Mouse (Mus musculus) lung, embryonic 15.5 days (tissue): ENCODE results near the gene Crot. TPM values are rescaled to one million over a fixed set of nuclear protein-coding genes. Genes with fewer than 3 reads are reported as not detected.

Experiments used
- ATAC-seq: fragments of 200-750 bp; cut with Nextera tagmentation; 2 replicates; pipeline ENCODE4 v1.8.0; 2017; ENCODE audit warnings: moderate number of reproducible peaks, borderline replicate concordance; ENCODE audit not compliant: low FRiP score, low TSS enrichment; ENCODE audit errors: extremely low read depth
- H3K27ac ChIP-seq: fragments of 300-500 bp; sonication (generic); 2 replicates; pipeline ENCODE4 v1.5.1; 2015; ENCODE audit warnings: moderate library complexity, mild to moderate bottlenecking, inconsistent platforms
- H3K27me3 ChIP-seq: fragments of 300-500 bp; sonication (generic); 2 replicates; pipeline ENCODE4 v1.6.1; 2015; ENCODE audit warnings: inconsistent platforms
- H3K36me3 ChIP-seq: fragments of 300-500 bp; sonication (generic); 2 replicates; pipeline ENCODE4 v1.6.1; 2015; ENCODE audit warnings: inconsistent platforms
- H3K4me1 ChIP-seq: fragments of 300-500 bp; sonication (generic); 2 replicates; pipeline ENCODE4 v1.6.1; 2015; ENCODE audit warnings: inconsistent platforms
- H3K4me2 ChIP-seq: fragments of 300-500 bp; sonication (generic); 2 replicates; pipeline ENCODE4 v1.6.1; 2015; ENCODE audit warnings: inconsistent platforms, mild to moderate bottlenecking, moderate library complexity
- H3K4me3 ChIP-seq: fragments of 300-500 bp; sonication (generic); 2 replicates; pipeline ENCODE4 v1.5.1; 2015; ENCODE audit warnings: mild to moderate bottlenecking, inconsistent platforms
- H3K9ac ChIP-seq: fragments of 300-500 bp; sonication (generic); 2 replicates; pipeline ENCODE4 v1.6.1; 2015; ENCODE audit warnings: inconsistent platforms
- H3K9me3 ChIP-seq: fragments of 300-500 bp; sonication (generic); 2 replicates; pipeline ENCODE4 v1.6.1; 2016; ENCODE audit warnings: inconsistent platforms
- WGBS: fragments of 180-500 bp; shearing (Covaris S2); methylation state at CpG from one replicate; pipeline ENCODE4 v1.1.7; 2015; 5-methylcytosine and 5-hydroxymethylcytosine counted together
- polyA plus RNA-seq: library from polyadenylated mRNA; unstranded; fragments of >200 nt; fragmentation: Nextera tagmentation; extraction: Ambion mirVana; gene quantifications from 2 replicates; pipeline ENCODE4 v1.2.1, GENCODE M21; 2015

The Crot gene
- 30.3 and 30.9 TPM in 2 replicates for polyA plus RNA-seq

DNA sequence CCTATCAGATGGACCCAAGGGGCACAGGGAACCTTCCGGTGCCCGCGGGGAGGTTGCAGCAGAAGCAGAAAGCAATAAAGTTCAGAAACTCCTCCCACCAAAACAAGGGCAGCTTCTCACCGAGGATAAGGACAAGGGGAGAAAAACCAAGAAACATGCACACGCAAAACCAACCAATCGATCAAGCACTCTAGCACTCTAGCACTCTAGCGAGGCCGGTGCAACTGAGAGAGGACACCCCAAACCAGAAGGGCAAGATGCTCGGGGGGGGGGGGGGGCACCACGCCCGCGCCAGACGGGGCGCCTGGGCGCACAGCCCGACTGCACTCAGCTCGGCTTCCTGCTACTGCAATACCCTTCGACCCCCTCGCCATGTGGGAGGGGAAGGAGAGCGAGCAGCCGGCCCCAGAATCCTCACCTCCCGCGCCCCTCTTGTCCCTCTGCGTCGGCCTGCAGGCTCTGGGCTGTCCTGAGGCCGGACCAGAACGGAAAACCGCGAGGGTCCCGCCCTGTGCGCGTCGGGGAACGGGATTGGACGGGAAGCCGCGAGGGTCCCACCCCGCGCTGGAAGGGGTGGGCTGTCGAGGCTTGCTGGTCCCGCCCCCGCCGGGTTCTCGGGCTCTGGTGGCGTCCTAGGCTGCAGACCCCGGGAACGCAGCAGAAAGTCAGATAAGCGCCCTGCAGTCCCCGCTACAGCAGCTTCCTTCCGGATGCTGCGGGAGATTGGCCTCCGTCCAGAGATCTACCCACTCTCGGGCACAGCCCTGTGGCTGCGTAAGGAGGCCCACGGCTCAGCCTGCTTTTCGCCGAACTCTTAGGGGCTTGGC lies at the start of gene Crot:
Gene Crot, minus strand, starts transcription at position 639 of the 827 bp plus-strand sequence.
- Histone ChIP-seq H3K4me3 (peak within 1 kb of the TSS; percentile 80), H3K36me3 (no peaks in the 10 kb centered on the region), H3K9me3 (no peaks in the 10 kb centered on the region), H3K27me3 (no peaks in the 10 kb centered on the region), H3K4me2 (peak within 1 kb of the TSS; percentile 76), H3K27ac (peak within 1 kb of the TSS; percentile 65), H3K9ac (peak within 1 kb of the TSS; percentile 75), H3K4me1 (peaks cover 12% of the 10 kb centered on the region; the same call in 1 of the 2 replicates)
- ATAC-seq, result peak; percentile 100
- under 1% methylated on average over 53 of the region's 57 CpGs for WGBS

DNA sequence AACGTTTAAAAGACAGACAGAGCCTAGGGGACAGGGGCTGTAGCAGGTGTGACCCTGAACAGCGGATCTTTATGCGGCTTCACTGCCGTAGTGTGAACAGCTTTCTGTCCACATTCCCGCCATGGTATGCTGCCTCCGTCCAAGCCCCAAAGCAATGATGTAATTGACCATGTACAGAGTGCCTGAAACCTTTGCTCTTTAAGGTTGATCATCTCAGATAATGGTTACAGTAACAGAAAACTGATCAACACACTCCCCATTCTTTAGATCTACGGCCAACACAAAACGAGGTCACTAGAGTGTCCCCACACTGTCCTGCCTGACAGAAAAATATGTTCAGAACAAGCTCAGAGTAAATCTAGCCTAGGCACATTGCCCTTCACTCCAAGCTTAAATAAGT lies 48.8 kb upstream of the Crot start:
- Histone ChIP-seq H3K4me2 (no peak overlapping the region), H3K36me3 (no peaks in the 10 kb centered on the region), H3K4me1 (no peaks in the 10 kb centered on the region), H3K27ac (no peak overlapping the region), H3K9me3 (no peaks in the 10 kb centered on the region), H3K4me3 (no peak overlapping the region), H3K9ac (no peak overlapping the region), H3K27me3 (no peaks in the 10 kb centered on the region)
- ATAC-seq, result no peak
- 78% methylated on average over 8 of the region's 8 CpGs for WGBS

DNA sequence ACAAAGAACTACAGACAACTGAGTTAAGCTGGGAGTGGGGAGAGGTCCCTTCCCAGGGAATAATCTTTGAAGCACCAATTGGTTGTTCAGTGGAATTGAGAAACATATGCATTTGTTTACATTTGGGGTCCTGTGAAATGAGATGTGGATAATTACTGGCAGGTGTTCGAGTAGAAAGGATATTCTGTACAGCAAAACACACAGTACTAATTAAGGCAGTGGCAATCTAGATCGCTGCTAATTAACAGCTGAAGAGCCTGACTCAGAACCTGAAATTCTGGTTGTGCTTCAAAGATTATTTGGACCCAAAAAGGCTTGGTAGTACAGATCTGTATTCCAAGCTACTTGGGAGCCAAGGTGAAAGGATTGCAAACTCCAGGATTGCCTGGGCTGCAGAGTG lies 47.7 kb upstream of the Crot start:
- no peaks in the 10 kb centered on the region for H3K27me3 ChIP-seq
- H3K9ac ChIP-seq, result no peak overlapping the region
- WGBS, result 47% methylated on average over 2 of the region's 2 CpGs

DNA sequence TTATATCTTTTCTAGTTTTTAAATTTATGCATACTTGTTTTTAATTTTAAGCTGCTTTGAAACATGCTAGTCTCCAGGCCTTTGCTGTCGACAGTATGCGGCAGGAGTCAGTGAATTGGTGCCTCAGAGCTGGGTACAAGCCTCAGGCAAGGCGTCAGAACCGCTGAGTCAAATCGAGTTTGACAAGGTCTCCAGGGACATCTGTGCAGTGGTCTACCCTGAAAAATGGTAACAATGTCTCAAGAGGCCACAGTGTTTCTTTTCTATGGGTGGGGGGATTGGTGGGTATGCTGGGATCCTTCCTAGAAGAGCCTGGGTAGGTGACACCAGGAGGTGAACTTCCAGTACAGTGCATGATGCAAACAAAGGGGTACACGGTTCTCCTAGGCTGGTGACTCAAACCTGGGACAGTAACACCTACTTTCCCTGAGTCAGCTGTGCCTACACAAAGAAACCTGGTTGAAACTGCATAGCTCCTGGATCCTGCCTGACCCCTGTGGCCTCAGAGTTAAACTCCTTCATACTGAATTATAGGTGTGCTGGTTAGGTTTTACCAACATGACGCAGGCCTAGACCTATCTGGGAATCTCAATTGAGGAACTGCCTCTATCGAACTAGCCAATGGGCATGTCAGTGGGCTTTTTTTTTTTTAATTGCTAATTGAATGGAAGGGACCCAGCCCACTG lies 46.6 kb upstream of the Crot start:
- Histone ChIP-seq H3K27me3 (no peaks in the 10 kb centered on the region), H3K4me2 (no peak overlapping the region), H3K27ac (no peak overlapping the region), H3K4me1 (no peaks in the 10 kb centered on the region), H3K36me3 (no peaks in the 10 kb centered on the region), H3K9me3 (no peaks in the 10 kb centered on the region), H3K4me3 (no peak overlapping the region), H3K9ac (no peak overlapping the region)
- no peak for ATAC-seq
- WGBS, result 73% methylated on average over 8 of the region's 8 CpGs

More for the DNA sequence above, 47.7 kb upstream of the Crot start:
- no peak overlapping the region for H3K4me2 ChIP-seq
- H3K4me3 ChIP-seq, result no peak overlapping the region
- H3K36me3 ChIP-seq, result no peaks in the 10 kb centered on the region
- H3K9me3 ChIP-seq, result no peaks in the 10 kb centered on the region
- no peaks in the 10 kb centered on the region for H3K4me1 ChIP-seq
- no peak overlapping the region for H3K27ac ChIP-seq
- no peak for ATAC-seq

DNA sequence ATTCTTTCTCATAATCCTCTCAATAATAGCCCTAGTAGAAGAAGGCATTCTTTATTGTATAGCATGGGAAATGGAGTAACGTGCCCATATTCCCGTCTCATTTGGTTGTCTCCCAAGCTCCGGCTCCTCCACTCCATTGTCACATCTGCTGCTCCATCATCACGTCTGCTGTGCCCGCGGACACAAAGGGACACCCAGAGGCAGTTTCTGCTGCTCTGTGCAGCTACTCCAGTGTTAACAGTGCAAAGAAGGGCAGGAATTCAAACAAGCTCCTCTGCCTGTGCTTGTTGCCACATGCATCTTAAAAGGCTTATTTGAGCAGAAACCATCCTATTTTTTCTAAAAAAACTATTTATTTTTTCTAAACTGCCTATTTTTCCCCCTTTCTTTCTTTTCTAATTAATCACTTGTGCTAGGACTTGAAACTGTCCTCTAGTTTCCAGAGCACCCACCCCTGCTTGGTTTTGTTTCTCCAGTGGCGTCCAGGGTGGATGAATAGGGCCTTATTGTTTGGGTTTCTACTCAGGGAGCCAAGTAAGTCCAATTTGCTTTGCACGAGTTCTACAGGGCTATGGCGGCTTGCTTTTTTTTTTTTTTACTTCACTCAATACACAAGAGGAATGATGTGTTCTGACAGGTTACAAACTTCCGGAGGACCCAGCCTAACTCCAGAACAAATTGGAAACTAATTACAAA lies 45.7 kb upstream of the Crot start:
- 77% methylated on average over 10 of the region's 10 CpGs for WGBS
- H3K4me3 ChIP-seq, result no peak overlapping the region
- H3K27ac ChIP-seq, result no peak overlapping the region
- no peaks in the 10 kb centered on the region for H3K36me3 ChIP-seq
- no peak for ATAC-seq
- no peaks in the 10 kb centered on the region for H3K4me1 ChIP-seq
- H3K4me2 ChIP-seq, result no peak overlapping the region
- H3K9ac ChIP-seq, result no peak overlapping the region
- H3K27me3 ChIP-seq, result no peaks in the 10 kb centered on the region
- no peaks in the 10 kb centered on the region for H3K9me3 ChIP-seq

DNA sequence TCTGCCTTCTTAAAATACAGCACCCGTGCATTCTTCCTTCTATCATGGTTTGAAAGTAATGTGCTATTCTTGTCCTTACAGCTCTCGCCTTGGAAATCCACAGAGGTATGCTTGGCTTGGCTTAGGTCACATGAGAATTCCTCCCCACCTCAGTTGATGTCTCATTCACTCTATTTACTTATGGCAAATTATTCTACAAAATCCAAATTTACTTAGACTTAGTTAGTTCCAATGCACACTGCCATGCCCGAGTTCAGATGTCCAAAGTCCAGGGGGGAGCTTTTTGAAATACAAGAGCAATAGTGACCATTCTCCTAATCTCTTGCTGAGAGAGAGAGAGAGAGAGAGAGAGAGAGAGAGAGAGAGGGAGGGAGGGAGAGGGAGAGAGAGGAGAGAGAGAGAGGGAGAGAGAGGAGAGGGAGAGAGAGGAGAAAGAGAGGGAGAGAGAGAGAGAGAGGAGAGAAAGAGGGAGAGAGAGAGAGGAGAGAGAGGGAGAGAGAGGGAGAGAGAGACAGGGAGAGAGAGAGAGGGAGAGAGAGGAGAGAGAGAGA lies 43.6 kb upstream of the Crot start:
- ATAC-seq, result no peak
- H3K9ac ChIP-seq, result no peak overlapping the region
- no peak overlapping the region for H3K4me2 ChIP-seq
- no peak overlapping the region for H3K4me3 ChIP-seq
- no peak overlapping the region for H3K27ac ChIP-seq
- H3K9me3 ChIP-seq, result no peaks in the 10 kb centered on the region
- no peaks in the 10 kb centered on the region for H3K36me3 ChIP-seq
- H3K4me1 ChIP-seq, result no peaks in the 10 kb centered on the region
- 66% methylated on average over 3 of the region's 3 CpGs for WGBS
- no peaks in the 10 kb centered on the region for H3K27me3 ChIP-seq

DNA sequence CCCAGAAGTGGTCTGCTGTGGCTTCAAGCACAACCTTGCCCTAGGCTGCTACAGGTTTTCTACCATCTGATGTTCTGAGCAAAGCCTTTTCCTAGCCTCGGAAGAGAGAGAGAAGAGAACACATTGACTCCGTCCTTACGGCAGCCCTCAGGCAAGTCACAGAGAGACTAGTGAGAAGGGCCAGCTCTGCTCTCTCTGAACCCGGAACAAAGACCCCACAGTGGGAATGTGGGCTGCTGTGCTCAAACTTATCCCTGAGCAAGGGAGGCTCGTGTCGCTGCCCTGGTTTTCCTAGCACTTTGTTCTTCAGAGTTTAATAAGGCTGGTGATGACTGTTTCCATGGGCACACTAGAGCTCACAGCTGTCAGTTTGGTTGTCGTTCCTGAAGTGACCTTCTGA lies 42.9 kb upstream of the Crot start:
- Histone ChIP-seq H3K4me3 (no peak overlapping the region), H3K4me2 (no peak overlapping the region), H3K27me3 (no peaks in the 10 kb centered on the region), H3K36me3 (no peaks in the 10 kb centered on the region), H3K27ac (no peak overlapping the region), H3K9ac (no peak overlapping the region), H3K9me3 (no peaks in the 10 kb centered on the region), H3K4me1 (no peaks in the 10 kb centered on the region)
- 73% methylated on average over 7 of the region's 7 CpGs for WGBS
- no peak for ATAC-seq

DNA sequence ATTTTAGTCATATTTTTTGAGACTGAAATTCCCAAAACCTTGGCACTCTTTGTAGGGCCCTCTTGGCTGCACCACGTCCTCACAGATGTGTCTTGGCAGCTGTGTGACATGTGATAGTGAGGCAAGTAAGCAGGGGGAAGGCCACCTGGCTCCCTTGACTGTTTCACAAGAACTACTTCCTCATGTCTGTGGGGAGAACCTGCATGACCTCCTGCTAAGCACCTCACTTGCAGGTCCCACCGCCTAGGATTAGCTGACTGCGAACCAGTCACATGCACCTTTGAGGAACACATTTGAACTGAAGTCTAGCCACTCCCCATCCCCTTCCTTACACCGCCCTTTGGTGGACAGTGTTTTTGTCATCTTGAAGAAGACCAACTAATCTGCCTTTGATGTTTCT lies 40.2 kb upstream of the Crot start:
- 62% methylated on average over 4 of the region's 4 CpGs for WGBS
- no peak for ATAC-seq
- Histone ChIP-seq H3K9ac (no peak overlapping the region), H3K27ac (no peak overlapping the region), H3K9me3 (no peaks in the 10 kb centered on the region), H3K27me3 (no peaks in the 10 kb centered on the region), H3K4me2 (no peak overlapping the region), H3K4me3 (no peak overlapping the region), H3K4me1 (no peaks in the 10 kb centered on the region), H3K36me3 (no peaks in the 10 kb centered on the region)

DNA sequence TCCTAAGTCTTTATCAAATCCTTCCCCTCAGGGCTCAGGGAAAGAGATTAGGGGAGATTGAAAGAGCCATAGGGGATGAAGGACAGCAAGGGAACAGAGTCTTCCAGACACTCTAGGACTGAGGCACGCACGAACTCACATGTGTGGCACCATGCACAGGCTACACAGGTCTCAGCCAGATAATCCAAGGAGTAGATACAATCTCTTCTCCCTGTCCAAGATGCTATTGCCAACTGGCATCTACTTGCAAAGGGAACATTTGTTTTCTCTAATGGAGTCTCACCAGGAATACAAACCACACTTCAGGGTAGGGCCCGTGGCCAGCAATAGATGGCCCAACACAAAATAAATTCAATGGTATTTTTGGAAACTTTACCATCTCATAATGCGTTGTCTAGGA lies 38.3 kb upstream of the Crot start:
- Histone ChIP-seq H3K27ac (no peak overlapping the region), H3K9ac (no peak overlapping the region), H3K9me3 (no peaks in the 10 kb centered on the region), H3K4me2 (no peak overlapping the region), H3K27me3 (no peaks in the 10 kb centered on the region), H3K36me3 (no peaks in the 10 kb centered on the region), H3K4me3 (no peak overlapping the region), H3K4me1 (no peaks in the 10 kb centered on the region)
- ATAC-seq, result no peak
- WGBS, result 90% methylated on average over 4 of the region's 4 CpGs

DNA sequence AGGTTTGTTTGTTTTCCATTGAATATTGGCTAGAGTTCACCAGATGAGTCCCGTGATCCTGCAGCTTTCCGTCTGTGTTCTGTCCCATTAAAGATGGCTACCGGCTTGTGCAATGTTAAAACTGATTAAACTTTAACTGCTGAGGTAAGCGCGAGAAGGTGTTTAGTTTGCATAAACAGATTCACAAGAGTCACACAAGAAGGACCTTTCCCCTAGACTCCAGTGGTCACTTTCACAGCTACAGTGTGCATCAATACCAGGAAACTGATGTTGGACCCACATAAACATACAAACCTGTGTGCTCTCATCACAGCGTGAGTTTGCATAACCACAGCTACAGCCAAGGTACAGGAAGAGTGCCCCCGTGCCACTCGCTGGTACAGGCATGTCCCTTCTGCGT lies 37.4 kb upstream of the Crot start:
- H3K4me3 ChIP-seq, result no peak overlapping the region
- H3K9me3 ChIP-seq, result no peaks in the 10 kb centered on the region
- no peaks in the 10 kb centered on the region for H3K36me3 ChIP-seq
- H3K27ac ChIP-seq, result no peak overlapping the region
- no peak for ATAC-seq
- H3K27me3 ChIP-seq, result no peaks in the 10 kb centered on the region
- no peak overlapping the region for H3K4me2 ChIP-seq
- no peak overlapping the region for H3K9ac ChIP-seq
- WGBS, result 86% methylated on average over 9 of the region's 9 CpGs
- H3K4me1 ChIP-seq, result no peaks in the 10 kb centered on the region

DNA sequence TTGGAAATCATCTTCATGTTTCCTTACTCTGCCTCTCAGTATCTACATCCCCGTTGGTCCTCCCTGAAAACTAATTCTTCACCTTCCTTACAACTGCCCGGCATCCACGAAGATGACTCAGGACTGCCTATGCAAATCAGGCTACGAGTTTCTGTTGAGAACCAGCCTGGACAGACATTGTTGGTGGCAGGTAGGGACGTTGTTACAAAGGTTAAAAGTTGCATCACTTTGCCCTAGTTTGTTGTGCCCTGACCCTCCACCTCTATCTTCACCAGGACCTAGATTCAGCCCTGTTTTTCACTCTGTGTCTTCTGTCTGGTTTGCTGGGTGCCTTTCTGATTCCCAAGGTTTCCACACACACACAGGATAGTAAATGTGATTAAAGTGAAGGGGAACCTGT lies 36.7 kb upstream of the Crot start:
- Histone ChIP-seq H3K4me1 (no peaks in the 10 kb centered on the region), H3K27me3 (no peaks in the 10 kb centered on the region), H3K27ac (no peak overlapping the region), H3K9me3 (no peaks in the 10 kb centered on the region), H3K4me3 (no peak overlapping the region), H3K4me2 (no peak overlapping the region), H3K9ac (no peak overlapping the region), H3K36me3 (no peaks in the 10 kb centered on the region)
- WGBS, result 83% methylated on average over 5 of the region's 5 CpGs
- ATAC-seq, result no peak

DNA sequence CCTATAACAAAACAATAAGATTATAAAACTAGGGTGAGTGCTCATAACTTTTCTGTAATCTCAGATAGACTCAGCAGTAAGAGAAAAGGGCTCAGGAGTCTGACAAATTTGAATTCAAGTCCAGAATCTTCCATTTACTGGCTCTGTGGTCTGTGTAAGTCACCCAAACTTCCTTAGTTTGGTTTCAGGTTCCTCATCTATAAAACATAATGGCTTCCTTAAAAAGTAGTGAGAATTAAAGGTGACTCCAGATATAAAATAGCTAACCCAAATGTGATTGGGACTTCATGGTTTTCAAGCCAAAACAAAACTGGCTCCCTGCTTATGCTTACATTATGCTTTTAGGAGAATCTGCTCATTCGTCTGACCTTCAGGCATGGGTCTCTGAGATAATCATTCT lies 35.5 kb upstream of the Crot start:
- Histone ChIP-seq H3K9ac (no peak overlapping the region), H3K4me3 (no peak overlapping the region), H3K9me3 (no peaks in the 10 kb centered on the region), H3K4me1 (no peaks in the 10 kb centered on the region), H3K4me2 (no peak overlapping the region), H3K36me3 (no peaks in the 10 kb centered on the region), H3K27me3 (no peaks in the 10 kb centered on the region), H3K27ac (no peak overlapping the region)
- 91% methylated on average over 1 of the region's 1 CpGs for WGBS
- no peak for ATAC-seq
